Mouse (Mus musculus): Measurements from ENCODE around the gene Igfbp4.

DNA sequence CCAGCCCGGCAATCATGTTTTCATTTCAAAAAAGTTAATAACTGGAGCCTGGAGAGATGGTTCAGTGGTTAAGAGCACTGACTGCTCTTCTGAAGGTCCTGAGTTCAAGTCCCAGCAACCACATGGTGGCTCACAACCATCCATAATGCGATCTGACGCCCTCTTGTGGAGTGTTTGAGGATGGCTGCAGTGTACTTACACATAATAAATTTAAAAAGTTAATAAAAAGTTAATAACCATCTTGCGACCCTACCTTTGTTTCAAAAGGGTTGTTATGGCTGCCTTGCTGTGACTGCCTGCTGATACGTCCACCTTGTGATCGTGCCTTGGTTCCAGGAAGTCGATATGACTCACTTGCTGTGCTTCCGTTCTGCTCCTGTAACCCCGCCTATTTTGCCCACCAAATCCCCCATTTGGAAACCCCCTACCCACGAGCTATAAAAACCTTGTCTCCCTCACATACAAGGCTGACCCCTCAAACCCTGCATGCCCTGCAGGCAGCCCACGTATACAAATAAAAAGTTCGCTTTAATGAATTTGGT, 14.1 kb upstream of the Igfbp4 start:
- TF ChIP-seq POLR2A (IDR thresholded peaks at IDR 0.05; ENCODE audit: extremely low read depth, insufficient read depth, low read length), result no peak
- TF ChIP-seq CTCF (IDR thresholded peaks at IDR 0.05; ENCODE audit: low read depth, low read length), result no peak
